Mouse (Mus musculus) C2C12 (cell line): ENCODE data around the gene Map3k19.

ENCODE experiments used
- CEBPB ChIP-seq: IDR thresholded peaks from one replicate; pipeline ENCODE4 v1.6.1; 2011; ENCODE audit warnings: low read depth, mild to moderate bottlenecking, control low read depth, moderate library complexity
- CTCF ChIP-seq: IDR thresholded peaks from one replicate; pipeline ENCODE4 v1.5.1; 2011; ENCODE audit not compliant: control insufficient read depth, insufficient read depth, insufficient read length
- MYOD1 ChIP-seq: IDR thresholded peaks from one replicate; pipeline ENCODE4 v1.6.1; 2011; ENCODE audit warnings: low read depth; ENCODE audit not compliant: control insufficient read depth, insufficient read length
- MYOG ChIP-seq: IDR thresholded peaks from one replicate; pipeline ENCODE4 v1.6.1; 2011; ENCODE audit not compliant: control insufficient read depth, insufficient read length; ENCODE audit errors: extremely low read depth

DNA sequence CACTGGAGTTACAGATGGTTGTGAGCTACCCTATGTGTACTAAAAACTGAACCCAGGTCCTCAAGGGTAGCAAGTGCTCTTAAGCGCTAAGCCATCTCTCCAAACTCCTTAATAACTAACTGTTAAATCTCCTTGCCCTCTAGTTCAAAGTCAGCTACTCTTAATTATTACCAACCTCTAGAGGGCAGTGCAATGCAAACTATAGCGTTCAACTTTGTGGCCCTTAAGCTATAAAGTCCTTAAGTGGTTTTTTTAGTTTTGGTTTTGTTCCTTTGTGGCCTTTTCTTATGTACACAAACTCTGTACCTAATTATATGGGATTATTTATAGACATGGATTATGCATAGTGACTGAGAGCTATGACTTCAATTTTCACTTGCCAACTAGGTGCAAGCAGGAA is 27.5 kb downstream of the Map3k19 start:
- TF ChIP-seq CTCF = no peak
- TF ChIP-seq MYOG = no peak
- no peak for TF ChIP-seq MYOD1
- no peak for TF ChIP-seq CEBPB
